Mouse (Mus musculus) liver, postnatal 0 days (tissue): ENCODE data around the gene Dst. TPM values are rescaled to one million over a fixed set of nuclear protein-coding genes. Genes with fewer than 3 reads are reported as not detected.

Source experiments
- ATAC-seq: fragments of 200-750 bp; cut with Nextera tagmentation; 2 replicates; pipeline ENCODE4 v1.8.0; 2017; ENCODE audit warnings: mild to moderate bottlenecking, moderate library complexity
- DNase-seq: peaks from one replicate; pipeline ENCODE4 v3.0.0-alpha.2; 2016
- H3K27ac ChIP-seq: fragments of 300-500 bp; sonication (generic); 2 replicates; pipeline ENCODE4 v1.5.1; 2014; ENCODE audit warnings: antibody characterized with exemption, moderate library complexity, mild to moderate bottlenecking, low read depth
- H3K27me3 ChIP-seq: fragments of 300-500 bp; sonication (generic); 2 replicates; pipeline ENCODE4 v1.6.1; 2014; ENCODE audit warnings: low read length, control low read depth, mixed read lengths; ENCODE audit not compliant: insufficient read depth
- H3K36me3 ChIP-seq: fragments of 300-500 bp; sonication (generic); replicated peaks from 2 replicates; pipeline ENCODE4 v1.6.1; 2014; ENCODE audit warnings: mild to moderate bottlenecking, control low read depth, low read length, moderate library complexity, mixed read lengths; ENCODE audit not compliant: insufficient read depth
- H3K4me1 ChIP-seq: fragments of 300-500 bp; sonication (generic); 2 replicates; pipeline ENCODE4 v1.6.1; 2014; ENCODE audit warnings: antibody characterized with exemption, mild to moderate bottlenecking, control low read depth; ENCODE audit not compliant: insufficient read depth
- H3K4me2 ChIP-seq: fragments of 300-500 bp; sonication (generic); 2 replicates; pipeline ENCODE4 v1.6.1; 2014; ENCODE audit warnings: low read depth, mild to moderate bottlenecking, low read length, moderate library complexity, mixed read lengths
- H3K4me3 ChIP-seq: fragments of 300-500 bp; sonication (generic); 2 replicates; pipeline ENCODE4 v1.5.1; 2014; ENCODE audit warnings: low read depth, low read length
- H3K9ac ChIP-seq: fragments of 300-500 bp; sonication (generic); replicated peaks from 2 replicates; pipeline ENCODE4 v1.6.1; 2014; ENCODE audit warnings: mild to moderate bottlenecking, moderate library complexity
- H3K9me3 ChIP-seq: fragments of 300-500 bp; sonication (generic); 2 replicates; pipeline ENCODE4 v1.6.1; 2016; ENCODE audit warnings: mild to moderate bottlenecking, control low read depth, low read length, mixed read lengths
- CTCF ChIP-seq: sonication (generic); IDR thresholded peaks from 2 replicates; pipeline ENCODE4 v1.5.1; 2016; ENCODE audit warnings: antibody characterized with exemption, low read depth
- EP300 ChIP-seq: IDR thresholded peaks from 2 replicates; pipeline ENCODE4 v1.6.1; 2016; ENCODE audit warnings: antibody characterized with exemption, low read depth, mild to moderate bottlenecking
- WGBS: fragments of 180-500 bp; shearing (Covaris S2); extraction: QIAGEN DNeasy Blood & Tissue Kit; methylation state at CpG from one replicate; pipeline ENCODE4 v1.1.7; 2014; ENCODE audit not compliant: insufficient replicate concordance; 5-methylcytosine and 5-hydroxymethylcytosine counted together
- polyA plus RNA-seq: library from polyadenylated mRNA; unstranded; fragments of >200 nt; fragmentation: Nextera tagmentation; extraction: Ambion mirVana; gene quantifications from 2 replicates; pipeline ENCODE4 v1.2.1, GENCODE M21; 2015

Gene Dst
- polyA plus RNA-seq, 1 experiment from 2014 or later = 6.4 TPM

DNA sequence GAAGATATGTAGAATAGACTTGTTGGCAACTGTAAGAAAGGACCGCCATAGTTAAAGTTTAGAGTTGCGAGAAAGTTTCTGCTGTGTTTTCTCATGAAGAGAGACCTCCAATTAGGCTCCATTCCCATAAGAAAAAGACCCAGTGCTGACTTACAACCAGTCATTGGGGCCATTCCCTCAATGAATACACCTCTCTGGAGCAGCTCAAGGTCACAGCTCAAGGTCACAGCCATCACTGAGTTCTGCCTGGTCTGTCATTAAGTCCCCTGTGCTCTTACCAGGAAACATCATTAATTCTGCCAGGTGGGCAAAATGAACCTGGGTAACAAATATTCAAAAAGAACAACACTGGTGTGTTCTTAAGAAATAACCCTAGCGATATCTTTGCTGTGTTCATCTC is 195.2 kb downstream of the Dst start:
- H3K36me3 ChIP-seq = no peaks in the 10 kb centered on the region
- ATAC-seq (peak; percentile 54; the same call in 1 of the 2 replicates), DNase-seq (no peak)
- peaks cover 4% of the 10 kb centered on the region; the same call in 1 of the 2 replicates for H3K4me1 ChIP-seq
- 66% methylated on average over 3 of the region's 3 CpGs for WGBS
- 0 out of 2 replicates have a peak overlapping the region, but pooled peaks have one; percentile 11 for H3K9ac ChIP-seq
- H3K4me2 ChIP-seq = peak overlapping the region; percentile 11; the same call in 1 of the 2 replicates
- no peaks in the 10 kb centered on the region for H3K27me3 ChIP-seq
- no peak overlapping the region for H3K4me3 ChIP-seq
- TF ChIP-seq CTCF (no peak), EP300 (no peak)
- H3K9me3 ChIP-seq = no peaks in the 10 kb centered on the region
- peak overlapping the region; percentile 90 for H3K27ac ChIP-seq

- peaks cover 4% of the 10 kb centered on the region; the same call in 1 of the 2 replicates for H3K4me1 ChIP-seq
- ATAC-seq (peak; percentile 98), DNase-seq (peak; percentile 64)
- no peaks in the 10 kb centered on the region for H3K9me3 ChIP-seq
- TF ChIP-seq EP300 (peak; percentile 38; the same call in 1 of the 2 replicates), CTCF (no peak)
- peak overlapping the region; percentile 90 for H3K27ac ChIP-seq
- H3K9ac ChIP-seq = 0 out of 2 replicates have a peak overlapping the region, but pooled peaks have one; percentile 11
- H3K27me3 ChIP-seq = no peaks in the 10 kb centered on the region
- 8% methylated on average over 3 of the region's 3 CpGs for WGBS
- no peak overlapping the region for H3K4me3 ChIP-seq
- no peaks in the 10 kb centered on the region for H3K36me3 ChIP-seq
- peak overlapping the region; percentile 19; the same call in 1 of the 2 replicates for H3K4me2 ChIP-seq
These were observed 195.7 kb downstream of the Dst start for GRCm38 (mm10) chr1:34103713-34104172.

GRCm38 (mm10) chr1:34104846-34105245 is 196.8 kb downstream of the Dst start:
- H3K36me3 ChIP-seq = no peaks in the 10 kb centered on the region
- no peaks in the 10 kb centered on the region for H3K9me3 ChIP-seq
- WGBS = 37% methylated on average over 8 of the region's 8 CpGs
- peak; percentile 26; the same call in 1 of the 2 replicates for ATAC-seq
- peaks cover 4% of the 10 kb centered on the region; the same call in 1 of the 2 replicates for H3K4me1 ChIP-seq
- no peak overlapping the region for H3K9ac ChIP-seq
- no peak overlapping the region for H3K4me2 ChIP-seq
- no peak for TF ChIP-seq CTCF
- TF ChIP-seq EP300 = no peak
- no peaks in the 10 kb centered on the region for H3K27me3 ChIP-seq
- peak overlapping the region; percentile 76 for H3K27ac ChIP-seq
- DNase-seq = no peak
- no peak overlapping the region for H3K4me3 ChIP-seq

DNA sequence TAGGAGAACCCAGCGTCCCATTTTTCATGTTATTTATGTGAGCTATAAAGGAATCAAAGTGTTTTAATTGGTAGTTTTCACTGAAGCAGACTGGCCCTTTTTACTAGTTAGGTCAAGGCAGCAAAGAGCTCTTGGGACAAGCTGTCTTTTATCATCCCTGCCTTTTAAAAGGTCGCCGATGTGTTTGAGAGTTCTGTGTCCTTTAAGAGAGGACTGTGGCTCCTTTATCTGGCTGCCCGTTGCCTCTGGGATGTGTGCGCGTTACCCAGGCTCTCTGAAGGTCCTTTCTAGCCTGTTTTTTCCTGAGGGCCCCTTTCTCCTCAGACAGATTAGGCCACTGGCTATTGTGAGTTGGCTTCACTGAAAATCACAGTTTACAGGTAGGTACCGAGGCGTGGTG is 198.6 kb downstream of the Dst start:
- Histone ChIP-seq H3K9me3 (no peaks in the 10 kb centered on the region), H3K27ac (no peak overlapping the region), H3K9ac (no peak overlapping the region), H3K4me1 (peaks cover 4% of the 10 kb centered on the region; the same call in 1 of the 2 replicates), H3K36me3 (no peaks in the 10 kb centered on the region), H3K27me3 (no peaks in the 10 kb centered on the region), H3K4me2 (no peak overlapping the region), H3K4me3 (no peak overlapping the region)
- DNase-seq (no peak), ATAC-seq (no peak)
- 58% methylated on average over 8 of the region's 8 CpGs for WGBS
- TF ChIP-seq CTCF = no peak
- no peak for TF ChIP-seq EP300

- no peak overlapping the region for H3K4me2 ChIP-seq
- TF ChIP-seq EP300 (no peak), CTCF (no peak)
- WGBS = 69% methylated on average over 8 of the region's 8 CpGs
- H3K27me3 ChIP-seq = no peaks in the 10 kb centered on the region
- no peaks in the 10 kb centered on the region for H3K36me3 ChIP-seq
- H3K9me3 ChIP-seq = no peaks in the 10 kb centered on the region
- H3K4me3 ChIP-seq = no peak overlapping the region
- ATAC-seq = no peak
- H3K9ac ChIP-seq = no peak overlapping the region
- H3K4me1 ChIP-seq = peaks cover 4% of the 10 kb centered on the region; the same call in 1 of the 2 replicates
- H3K27ac ChIP-seq = no peak overlapping the region
- DNase-seq = no peak
These were observed 199.1 kb downstream of the Dst start for GRCm38 (mm10) chr1:34107076-34107475.

- Histone ChIP-seq H3K4me1 (peaks cover 4% of the 10 kb centered on the region; the same call in 1 of the 2 replicates), H3K27me3 (no peaks in the 10 kb centered on the region), H3K36me3 (no peaks in the 10 kb centered on the region), H3K27ac (no peak overlapping the region), H3K9me3 (no peaks in the 10 kb centered on the region), H3K4me3 (no peak overlapping the region), H3K9ac (no peak overlapping the region), H3K4me2 (no peak overlapping the region)
- WGBS = 47% methylated on average over 6 of the region's 6 CpGs
- TF ChIP-seq EP300 = no peak
- no peak for TF ChIP-seq CTCF
- no peak for ATAC-seq
- no peak for DNase-seq
These were observed 201.7 kb downstream of the Dst start for GRCm38 (mm10) chr1:34109599-34110210.
